Mouse (Mus musculus) spleen, postnatal 36 days (tissue): Measurements from ENCODE around the gene Tarbp2.

Source experiments
- DNase-seq, 2 experiments: peaks; one replicate each; pipeline ENCODE4 v3.0.0; 2022; ENCODE audit warnings: low spot score in 2 of 2, mixed read lengths in 1 of 2

The Tarbp2 gene

DNA sequence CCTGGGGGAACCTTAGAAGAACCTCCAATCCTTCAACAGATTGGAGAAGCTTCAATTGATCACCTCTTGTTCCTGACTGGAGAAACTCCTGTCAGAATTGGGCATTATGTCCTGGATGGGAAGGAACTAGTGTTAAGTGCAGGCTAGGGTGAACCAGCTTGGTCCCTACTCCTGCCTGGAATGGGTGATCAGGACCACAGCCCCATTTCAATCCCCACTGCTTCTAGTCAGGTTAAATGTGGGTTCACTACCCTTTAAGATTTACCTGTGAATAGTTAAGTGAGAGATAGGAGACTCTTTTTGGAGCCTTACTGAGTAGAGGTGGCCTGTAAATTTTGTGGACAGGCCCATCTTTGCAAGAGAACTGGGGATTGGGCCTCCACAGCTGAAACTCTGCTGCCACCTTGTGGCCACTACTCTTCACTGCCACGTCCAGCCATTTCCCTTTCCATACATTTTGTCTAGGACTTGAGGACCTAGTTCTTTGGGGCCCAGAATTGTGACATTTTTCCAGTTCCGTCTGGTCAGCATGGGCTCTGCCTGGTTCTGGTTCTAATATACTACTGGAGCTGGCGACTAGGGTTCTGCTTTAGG lies 7.0 kb downstream of the Tarbp2 start, which contains the start of gene Npff:
TSS of gene Npff (minus strand) at position 51 of the 594 bp plus-strand sequence.
- DNase-seq = peak; percentile 55 to 61

DNA sequence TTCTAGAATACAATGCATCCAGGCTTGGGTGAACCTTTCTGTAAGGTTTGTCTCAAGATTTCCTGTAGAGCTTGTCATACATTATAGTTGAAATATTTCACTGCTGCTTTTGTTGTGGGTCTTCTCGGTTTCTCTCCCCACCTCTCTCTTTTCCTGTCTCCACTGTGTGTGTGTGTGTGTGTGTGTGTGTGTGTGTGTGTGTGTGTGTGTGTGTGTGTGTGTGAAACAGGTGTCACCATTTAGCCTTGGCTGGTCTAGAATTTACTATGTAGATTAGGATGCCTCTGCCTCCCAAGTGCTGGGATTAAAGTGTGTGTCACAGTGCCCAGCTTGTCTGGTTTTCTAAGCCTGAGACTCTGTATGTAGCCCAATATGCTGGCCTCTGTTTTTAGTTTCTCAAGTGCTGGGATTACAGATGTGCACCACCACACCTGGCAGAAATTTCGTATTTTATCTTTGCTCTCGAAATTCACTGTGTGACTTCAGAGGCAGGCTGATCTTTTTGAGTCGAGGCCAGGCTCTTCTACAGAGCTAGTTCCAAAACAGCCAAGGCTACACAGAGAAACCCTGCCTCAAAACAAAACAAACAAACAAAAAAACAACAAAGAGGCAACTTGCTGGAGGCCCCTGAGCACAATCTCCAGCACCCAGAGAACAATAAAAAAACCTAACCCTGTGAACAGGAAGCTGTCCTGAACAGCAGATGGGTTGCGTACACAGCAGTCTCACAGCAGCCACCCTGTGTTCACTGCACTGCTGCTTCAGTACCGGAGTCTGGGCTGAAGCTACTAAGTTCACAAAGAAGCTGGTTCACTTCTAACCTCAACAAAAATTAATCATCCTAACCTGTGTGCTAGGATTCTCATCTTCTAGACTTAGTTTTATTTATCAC lies 8.4 kb downstream of the Tarbp2 start:
- no peak for DNase-seq

DNA sequence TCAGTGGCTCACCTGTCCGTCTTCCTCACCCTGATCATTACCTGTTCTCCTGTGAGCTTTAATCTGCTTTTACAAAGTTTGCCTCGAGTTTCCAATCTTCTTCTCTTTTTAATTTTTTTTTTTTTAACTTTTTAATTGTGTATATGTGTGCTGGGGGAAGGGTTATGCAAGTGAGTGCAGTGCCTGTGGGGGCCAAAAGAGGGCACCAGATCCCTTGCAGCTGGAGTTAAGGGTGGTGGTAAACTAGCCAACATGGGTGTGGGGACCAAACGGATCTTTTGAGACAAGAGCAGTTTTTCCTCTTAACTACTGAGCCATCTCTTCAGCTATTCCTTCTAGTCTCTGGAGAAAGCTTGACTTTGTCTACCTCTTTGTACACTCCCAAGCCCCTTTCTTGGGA lies 9.9 kb downstream of the Tarbp2 start:
- no peak for DNase-seq

DNA sequence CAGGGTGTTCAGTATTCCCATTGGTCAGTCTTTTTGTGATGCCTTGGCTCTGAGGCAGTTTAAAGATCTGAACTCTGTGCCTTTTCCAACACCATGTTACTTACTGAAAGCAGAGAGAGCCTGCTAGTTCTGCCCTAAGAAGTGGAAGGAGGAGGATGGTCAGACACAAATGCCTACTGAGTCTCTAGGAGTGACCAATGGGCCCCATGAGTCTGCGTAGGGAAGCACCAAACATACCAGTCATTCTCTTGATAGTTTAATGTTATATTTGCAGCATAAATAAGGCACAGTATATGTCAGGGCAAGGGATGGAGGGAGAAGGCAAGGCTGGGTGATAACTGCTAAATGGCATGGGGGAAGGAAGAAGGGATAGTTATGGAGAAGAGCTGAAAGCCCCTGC lies 10.4 kb downstream of the Tarbp2 start:
- no peak for DNase-seq

DNA sequence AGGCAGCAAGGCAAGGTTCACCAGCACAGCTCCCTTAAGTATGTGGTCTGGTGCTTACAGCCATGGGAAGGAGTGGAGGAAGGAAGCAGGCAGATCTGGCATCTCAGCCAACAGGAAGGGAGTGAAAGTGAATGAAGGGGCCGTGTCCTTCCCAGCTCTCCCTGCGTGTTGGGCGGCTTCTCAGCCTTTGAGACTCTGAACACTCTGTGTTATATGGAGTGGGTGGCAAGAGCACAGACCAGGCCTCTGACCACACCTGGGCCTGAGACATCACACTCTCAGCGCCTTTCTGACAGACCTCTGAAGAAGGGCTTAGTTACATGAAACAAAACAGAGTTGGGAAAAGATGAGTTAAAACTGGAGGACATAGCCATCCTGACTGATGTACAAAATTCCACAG lies 12.6 kb downstream of the Tarbp2 start:
- no peak for DNase-seq

DNA sequence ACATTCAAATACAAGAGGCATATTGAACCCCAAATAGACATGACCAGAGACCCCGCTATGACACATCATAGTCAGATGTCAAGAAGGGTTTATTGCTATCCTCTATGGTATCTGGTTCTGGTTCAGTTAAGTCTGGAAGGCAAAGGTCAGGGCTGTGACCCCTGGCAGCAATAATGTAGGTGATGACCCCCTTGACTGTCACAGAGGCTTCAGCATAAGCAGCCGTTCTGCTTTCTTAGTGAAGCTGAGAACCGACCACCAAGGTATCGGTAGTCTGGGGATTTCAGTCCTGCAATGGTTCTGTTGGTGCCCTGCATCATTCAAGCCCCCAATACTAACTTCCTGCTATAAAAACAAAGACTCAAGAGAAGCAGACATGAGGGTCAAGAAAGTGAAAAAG lies 13.6 kb downstream of the Tarbp2 start:
- DNase-seq = no peak

DNA sequence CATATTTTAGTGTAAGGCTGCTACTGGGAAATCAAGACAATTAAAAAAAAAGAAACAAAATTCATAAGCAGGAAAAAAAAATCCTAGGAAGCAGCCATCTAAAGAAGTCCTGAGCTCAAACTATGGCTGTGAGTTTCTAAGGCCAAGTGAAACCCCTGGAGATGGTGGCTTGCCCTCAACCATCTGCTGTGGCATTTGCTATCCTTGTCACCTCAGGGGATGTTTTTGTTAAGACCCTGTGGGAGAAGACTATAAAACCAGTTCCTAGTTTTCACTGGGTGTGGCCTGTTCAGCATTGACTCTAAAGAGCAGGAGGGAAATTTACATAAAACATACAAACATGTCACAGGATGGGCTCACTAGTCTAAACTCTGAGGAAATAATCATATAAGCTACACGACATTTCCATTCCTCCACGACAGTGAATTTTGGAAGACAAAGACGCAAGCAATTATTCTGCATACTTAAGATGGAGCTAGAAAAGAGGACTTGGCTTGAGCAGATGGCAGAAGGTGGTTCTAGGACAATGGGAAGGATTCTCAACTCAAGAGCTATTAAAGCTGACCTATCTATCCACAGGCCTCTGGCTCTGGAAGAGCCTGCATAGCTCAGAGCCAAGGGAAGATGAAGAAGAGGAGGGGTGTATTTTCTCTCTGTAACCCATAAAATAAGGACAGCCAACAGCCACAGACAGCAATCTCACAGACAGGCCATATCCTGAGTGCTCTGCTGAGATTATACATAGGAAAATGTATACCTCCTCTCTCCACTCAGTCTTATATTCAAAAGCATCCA lies 14.3 kb downstream of the Tarbp2 start:
- DNase-seq = no peak

DNA sequence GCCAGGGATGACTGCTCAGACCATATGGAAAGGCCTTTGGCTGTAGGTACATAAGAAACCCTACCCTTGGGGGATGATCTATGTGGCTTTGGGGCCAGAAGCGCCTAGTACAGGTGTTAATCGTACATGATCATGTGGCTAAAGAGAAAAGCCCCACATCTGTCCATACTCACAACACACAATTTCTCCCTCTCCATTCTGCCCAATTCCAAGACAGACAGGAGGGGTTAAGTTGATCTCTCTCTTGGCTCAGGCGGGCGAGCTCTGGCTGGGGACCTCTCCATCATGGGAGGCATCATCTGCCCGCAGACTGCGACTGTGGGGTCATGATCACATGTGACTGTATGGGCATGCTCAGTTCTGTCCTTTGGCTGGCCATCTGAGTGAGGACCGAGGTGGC lies 15.9 kb downstream of the Tarbp2 start:
- DNase-seq = no peak

DNA sequence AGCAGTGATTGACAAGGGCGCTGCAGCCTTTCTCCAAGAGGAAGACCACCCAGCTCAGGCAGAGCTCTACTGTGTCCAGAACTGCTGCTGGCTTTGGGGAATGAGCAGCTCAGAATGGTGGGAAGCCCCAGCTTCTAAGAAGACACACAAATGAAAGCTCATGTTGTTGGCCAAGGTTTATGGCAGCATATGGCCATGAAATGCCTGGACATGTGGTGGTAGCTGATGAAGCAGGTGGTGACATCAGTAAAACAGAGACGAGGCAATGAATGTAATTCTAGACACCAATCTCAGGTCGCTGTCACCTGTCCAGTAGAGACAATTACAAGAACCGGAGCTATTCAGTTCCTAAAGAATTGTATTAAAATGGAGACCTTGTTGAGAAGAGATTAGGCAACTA lies 26.8 kb downstream of the Tarbp2 start:
- no peak for DNase-seq

DNA sequence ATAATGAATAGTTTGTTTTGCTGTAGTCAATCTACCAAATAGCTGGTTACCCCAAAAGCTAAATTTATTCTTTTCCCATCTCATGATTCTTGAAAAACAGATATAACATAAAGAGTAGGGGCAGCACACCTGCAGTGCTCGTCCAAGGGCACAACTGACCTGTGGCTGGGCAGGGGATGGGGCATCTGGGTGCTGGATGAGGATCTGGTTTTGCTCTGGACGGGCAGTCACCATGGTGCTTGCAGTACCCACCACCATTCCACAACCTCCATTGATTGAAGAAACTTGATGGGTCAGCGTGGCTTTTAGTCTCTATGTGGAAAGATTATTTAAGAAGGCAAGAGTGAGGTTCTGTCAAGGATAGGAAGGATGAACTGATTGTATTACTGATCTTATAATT lies 28.3 kb downstream of the Tarbp2 start:
- no peak for DNase-seq

DNA sequence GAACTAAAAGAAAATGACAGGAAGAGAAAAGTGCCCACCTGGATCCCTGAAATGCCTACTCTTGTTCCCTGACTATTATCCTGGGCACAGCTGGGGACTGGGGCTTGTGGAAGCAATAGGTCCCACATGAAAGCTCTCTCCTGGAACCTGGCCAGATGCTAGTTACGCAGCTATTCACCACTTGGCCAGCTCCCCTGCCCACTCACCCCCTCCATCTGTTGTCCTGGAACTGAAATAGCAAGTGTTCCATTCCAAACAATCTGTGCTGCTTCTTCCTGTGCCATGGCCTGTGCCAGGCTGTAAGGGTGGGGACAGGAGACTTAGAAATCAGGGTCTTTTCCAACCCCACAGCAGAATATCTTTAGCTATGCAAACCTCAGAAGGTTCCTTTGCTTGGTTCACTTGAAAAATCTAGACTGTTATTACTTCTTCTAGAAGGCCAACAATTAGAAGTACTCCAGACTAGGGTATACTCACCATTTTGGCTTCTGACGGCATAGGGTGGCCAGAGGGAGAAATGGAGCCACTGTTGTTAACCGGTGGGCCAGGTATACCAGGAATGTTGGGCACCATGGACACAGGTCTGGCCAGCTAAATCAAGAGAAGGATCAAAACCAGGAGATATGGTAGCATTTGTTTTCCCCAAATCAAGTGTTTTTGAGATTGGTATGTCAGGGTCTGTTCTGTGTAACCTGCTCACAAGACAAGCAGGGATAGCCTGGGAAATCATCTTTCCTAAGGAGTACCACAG lies 28.9 kb downstream of the Tarbp2 start:
- no peak for DNase-seq

DNA sequence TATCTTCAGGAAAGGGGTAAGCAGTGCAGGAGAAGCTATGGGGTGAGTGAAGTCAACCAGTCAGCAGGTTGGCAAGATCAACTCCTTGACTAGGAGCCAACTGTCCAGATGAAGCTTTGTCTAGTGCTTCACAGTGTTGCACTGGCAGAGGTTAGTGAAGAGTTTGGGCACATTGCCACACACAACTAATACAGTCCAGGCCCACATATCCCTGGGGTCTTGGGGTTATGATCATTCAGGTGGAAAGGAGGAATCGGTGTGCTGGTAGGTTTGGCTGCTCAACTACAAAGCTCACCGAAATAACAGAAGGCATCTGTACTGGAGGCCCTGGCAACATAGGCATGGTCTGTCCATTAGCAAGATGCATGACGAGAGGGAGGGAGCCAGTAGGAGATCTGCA lies 29.5 kb downstream of the Tarbp2 start:
- DNase-seq = no peak

DNA sequence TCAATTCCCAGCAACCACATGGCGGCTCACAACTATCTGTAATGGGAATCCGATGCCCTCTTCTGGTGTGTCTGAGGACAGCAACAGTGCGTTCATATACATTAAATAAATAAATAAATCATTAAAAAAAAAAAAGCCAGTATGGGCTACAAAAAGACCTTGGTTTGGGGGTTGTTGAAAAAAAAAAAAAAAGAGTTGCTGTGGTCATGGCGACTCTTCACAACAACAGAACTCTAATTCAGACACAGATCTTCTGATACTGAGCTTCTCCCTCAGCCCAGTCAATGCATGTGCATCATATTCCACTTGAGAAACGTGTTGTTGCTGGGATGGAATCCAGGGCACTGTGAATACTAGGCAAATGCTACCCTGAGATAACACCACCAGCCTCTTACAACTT lies 34.6 kb downstream of the Tarbp2 start:
- no peak for DNase-seq

DNA sequence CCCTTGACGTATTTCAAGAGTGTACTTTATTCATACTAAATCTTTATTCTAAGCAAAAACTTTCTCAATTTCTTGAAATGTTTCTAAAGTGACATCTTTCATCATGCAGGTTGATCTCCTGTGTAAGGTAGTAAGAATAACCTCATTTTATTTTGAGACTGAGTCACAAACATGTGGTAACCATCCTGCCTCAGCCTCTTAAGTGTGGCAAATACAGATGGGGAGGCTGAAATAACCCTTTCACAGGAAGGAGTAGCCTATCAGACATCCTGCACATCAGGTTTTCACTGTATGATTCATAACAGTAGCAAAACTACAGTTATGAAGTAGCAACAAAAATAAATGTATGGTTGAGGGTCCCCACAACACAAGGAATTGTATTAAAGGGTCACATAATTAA lies 37.6 kb downstream of the Tarbp2 start:
- DNase-seq = no peak

DNA sequence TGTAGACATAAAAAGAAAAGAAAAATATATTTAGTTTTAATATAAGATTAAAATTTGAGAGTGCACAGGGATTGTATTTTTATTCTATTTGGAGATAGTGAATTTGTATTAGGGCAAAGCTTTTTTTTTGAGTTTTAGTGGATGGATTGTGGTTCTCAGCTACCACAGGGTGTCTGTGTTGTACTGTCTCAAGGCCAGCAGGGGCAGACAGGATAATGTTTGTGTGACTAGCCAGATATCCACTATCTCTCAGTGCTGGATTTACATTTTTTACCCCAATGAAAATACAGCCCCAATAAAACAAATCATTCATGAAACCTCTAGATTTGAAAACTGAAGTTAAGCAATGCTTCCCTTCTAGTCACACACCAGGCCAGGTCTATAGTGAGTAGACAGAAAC lies 39.6 kb downstream of the Tarbp2 start:
- DNase-seq = no peak

DNA sequence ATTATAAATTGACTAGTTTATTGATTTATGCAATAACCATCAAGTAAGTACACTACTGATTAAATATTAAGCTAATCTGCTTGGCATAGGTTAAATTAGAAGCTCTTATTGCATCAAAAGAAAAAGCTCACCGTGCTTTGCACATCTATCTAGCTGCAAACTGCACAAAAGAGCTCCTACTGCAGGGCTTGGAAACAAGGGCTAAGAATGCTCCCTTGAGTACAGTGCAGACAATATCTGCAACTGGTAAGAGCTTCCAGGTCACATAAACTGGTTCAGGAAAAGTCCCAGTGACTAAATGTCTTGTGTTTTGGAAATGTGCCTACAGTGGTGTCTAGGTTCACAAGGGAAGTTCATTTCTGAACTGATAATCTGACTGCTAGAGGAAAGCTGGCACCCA lies 44.5 kb downstream of the Tarbp2 start:
- DNase-seq = no peak

DNA sequence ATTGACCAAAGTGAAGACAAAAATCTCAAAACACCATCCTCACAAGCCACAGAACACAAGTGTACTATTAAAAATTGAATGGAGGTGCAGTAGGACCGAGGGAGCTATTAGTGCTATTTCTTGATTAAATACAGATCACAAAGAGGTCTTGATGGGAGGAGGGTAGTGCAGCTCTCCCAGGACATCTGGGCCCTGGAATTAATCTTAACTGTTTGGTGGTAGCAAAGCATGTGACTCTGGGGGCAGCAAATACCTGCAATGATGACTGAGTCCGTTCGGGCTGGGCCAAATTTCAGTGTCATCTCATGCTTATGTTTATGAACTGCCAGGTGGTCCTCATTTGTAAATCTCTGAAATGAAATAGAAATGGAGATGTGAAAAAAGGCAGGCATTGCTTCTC lies 45.1 kb downstream of the Tarbp2 start:
- DNase-seq = no peak

DNA sequence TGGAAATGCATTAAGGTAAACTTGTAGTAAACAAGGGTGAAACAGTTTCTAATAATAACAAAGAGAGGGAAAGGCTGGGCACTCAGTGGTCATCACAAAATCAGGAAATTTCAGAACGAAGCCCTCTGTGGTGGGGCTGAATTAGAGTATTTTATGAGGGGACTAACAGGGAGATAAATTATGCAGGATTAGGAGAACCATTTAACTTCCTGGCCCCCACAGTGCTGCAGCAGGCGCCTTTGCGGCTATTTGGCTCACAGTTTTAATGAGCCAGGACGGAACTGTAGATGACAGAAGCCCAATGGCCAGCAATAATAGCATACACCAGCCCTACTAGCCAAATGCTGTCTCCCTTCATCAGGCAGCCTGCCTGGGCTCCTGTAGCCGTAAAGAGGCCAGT lies 45.7 kb downstream of the Tarbp2 start:
- DNase-seq = no peak

DNA sequence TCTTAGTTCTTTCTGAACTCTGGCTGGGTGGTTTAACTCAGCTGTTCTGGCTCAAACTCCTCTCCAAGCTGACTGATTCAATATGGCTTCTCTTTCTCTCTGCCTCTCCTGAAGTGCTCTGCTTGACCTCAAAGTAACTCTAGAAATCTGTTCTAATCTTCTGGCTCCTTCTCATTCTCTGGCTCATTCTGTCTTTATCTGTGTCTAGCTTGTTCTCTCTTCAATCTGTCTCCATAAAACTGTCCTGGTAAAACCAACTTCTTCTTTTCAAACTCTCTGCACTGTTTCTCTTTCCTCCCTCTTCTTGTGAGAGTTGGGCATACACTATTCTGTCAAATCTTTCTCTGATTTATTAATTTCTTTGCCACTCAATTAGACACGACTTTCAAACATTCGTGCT lies 49.9 kb downstream of the Tarbp2 start:
- no peak for DNase-seq

DNA sequence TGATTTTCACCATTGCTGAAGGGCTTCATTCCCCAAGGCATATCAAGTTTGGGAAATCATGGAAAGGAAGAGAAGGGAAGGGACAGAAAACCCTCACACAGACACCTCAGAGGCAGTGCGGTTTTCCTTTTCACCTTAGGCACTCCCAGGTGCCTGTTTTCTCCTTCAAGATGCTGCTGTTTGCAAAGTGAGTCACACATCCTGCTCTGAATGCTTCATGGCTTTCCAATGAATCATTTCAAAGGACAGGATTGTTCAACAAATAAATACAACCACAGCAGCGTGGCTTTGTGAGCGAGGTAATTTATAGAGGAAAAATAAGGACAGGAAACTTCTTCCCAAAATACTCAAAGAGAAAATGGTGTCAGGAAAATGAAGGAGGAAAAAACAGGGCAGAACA lies 54.1 kb downstream of the Tarbp2 start:
- no peak for DNase-seq
